Mouse (Mus musculus) left cerebral cortex, postnatal 10 days (tissue): ENCODE results near the gene Rnf207. TPM values are rescaled to one million over a fixed set of nuclear protein-coding genes. Genes with fewer than 3 reads are reported as not detected.

ENCODE experiments used
- DNase-seq, 2 experiments: peaks; one replicate each; pipeline ENCODE4 v3.0.0; 2021 to 2022; ENCODE audit warnings: low spot score in 2 of 2, mixed read lengths in 1 of 2; ENCODE audit errors: extremely low spot score in 1 of 2
- intact Hi-C: fragments of 180-260 bp; cut with DNase I; formaldehyde crosslinking; loops from one replicate; pipeline ENCODE4 v1.15.1; 2025
- total RNA-seq, 2 experiments: library from RNA; stranded (reverse); gene quantifications; 2 replicates each; pipeline ENCODE4 v1.2.3; 2021

The Rnf207 gene
- total RNA-seq, 2 experiments from 2014 or later, result 1.1 to 4.5 TPM

DNA sequence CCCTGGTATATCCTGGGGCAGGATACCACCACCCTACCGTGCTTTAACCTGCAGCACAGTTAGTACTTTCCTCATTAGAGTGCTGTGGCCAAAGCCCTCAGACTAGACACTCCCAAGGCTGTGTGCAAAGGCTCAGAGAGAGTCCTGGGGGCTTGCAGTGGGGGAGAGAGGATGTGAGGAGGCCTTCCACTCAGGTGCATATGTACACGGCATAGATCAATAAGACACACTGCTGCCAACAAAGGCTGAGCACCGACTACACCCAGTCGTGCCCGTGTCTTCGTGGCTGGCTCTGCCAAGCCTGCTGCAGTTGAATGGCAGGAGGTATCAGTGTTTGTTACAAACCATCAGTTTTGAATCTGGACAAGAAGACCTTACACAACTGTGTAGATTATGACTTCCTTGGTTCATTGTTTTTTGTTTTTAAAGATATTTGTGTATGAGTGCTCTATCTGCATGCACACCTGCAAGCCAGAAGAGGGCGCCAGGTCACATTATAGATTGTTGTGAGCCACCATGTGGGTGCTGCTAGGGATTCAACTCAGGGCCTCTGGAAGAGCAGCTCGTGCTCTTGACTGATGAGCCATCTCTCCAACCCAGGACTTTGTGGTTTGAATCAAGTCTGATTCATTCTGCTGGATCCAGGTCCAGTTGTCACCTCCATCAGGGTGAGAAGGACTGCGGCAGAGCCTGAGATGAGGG is 53.8 kb downstream of the Rnf207 start:
- no peak for DNase-seq
- intact Hi-C loops, result no loop called here

DNA sequence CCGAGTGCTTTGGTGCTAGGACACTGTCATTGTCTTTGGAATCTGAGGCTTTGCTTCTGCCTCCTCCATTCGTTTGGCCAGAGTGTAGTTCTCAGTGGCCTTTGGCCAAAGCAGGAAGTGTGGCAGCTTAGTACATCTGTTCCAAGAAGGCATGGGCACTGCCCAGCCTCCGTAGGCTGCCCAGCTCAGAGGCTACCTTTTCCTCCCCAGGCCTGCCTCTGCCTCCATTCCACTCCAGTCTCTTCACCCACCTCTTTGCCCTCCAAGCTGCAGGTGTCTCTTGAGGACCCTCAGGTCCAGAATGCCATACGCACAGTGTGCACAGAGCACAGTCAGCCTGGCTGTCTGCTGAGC is 54.6 kb downstream of the Rnf207 start:
- intact Hi-C loops, result no loop called here
- DNase-seq, result no peak

GRCm38 (mm10) chr4:152263512-152264176 is 55.1 kb downstream of the Rnf207 start:
- DNase-seq, result no peak
- intact Hi-C loops, result no loop called here

DNA sequence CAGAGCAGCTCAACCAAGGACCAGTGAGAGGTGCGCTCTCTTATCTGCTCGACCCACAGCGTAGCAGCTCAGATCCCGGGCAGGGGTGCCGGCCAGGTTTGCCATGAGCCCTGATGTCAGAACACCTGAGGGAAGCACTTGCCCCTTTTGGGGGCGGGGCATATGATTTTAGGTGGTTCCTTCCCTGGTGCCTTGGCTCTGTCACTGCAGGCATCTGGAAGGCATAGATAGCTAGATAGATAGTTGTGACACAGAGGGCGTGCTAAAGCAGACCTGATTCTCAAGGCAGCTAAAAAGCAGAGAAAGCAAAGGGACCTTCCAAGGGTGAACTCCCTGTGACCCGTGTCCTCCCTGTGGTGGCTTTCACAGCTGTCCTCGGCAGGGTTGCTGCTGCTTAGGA is 55.7 kb downstream of the Rnf207 start:
- DNase-seq, result no peak
- intact Hi-C loops, result no loop called here

- no peak for DNase-seq
These were observed 56.6 kb downstream of the Rnf207 start for GRCm38 (mm10) chr4:152262187-152262586.

DNA sequence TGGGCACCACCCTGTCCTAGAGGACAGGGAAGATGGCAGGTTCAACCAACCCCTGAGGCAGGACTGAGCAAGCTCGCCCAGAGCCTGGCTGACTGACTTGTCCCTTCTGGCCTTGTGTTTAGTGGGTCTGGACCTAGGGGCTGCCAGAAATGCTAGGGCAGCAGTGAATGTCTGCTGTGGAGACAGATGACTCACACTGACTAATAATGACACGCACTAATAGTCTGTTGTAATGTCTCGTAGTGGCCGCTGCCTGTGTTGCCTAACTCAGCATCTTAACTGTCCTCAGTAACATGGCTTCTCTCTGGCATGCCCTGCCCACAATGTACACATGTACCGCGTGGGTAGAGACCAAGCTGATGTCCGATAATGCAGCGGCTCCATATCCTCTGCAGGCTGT is 58.3 kb downstream of the Rnf207 start:
- intact Hi-C loops, result no loop called here
- no peak for DNase-seq

More at GRCm38 (mm10) chr4:152262187-152262586, 56.6 kb downstream of the Rnf207 start:
- intact Hi-C loops, result no loop called here

GRCm38 (mm10) chr4:152257070-152257469 is 61.7 kb downstream of the Rnf207 start:
- DNase-seq, result peak; percentile 79 to 86
- intact Hi-C loops, result no loop called here

Other genes starting within 250 kb of the Rnf207 start
- 10 to 100 TPM; 43.3 to 46.9 TPM for gene Plekhg5, start 246.5 kb downstream of the Rnf207 start, total RNA-seq
- gene Tnfrsf25, start 203.1 kb downstream of the Rnf207 start, total RNA-seq, result 1 to 10 TPM; 3.9 to 4.7 TPM
- gene Espn, start 166.6 kb downstream of the Rnf207 start, total RNA-seq, result under 1 TPM; 0.32 to 0.41 TPM
- gene Hes2, start 160.1 kb downstream of the Rnf207 start, total RNA-seq, result not detected
- gene Acot7, start 140.9 kb downstream of the Rnf207 start, total RNA-seq, result 100 to 1,000 TPM; 415 to 420 TPM
- gene Gpr153, start 44.8 kb downstream of the Rnf207 start, total RNA-seq, result 10 to 100 TPM; 32.9 to 35.7 TPM
- not detected for gene Hes3, start 27.3 kb downstream of the Rnf207 start, total RNA-seq
- gene Icmt, start 21.8 kb downstream of the Rnf207 start, total RNA-seq, result 10 to 100 TPM; 31.7 to 32.3 TPM
- 100 to 1,000 TPM; 224 to 239 TPM for gene Rpl22, start 6.7 kb upstream of the Rnf207 start, total RNA-seq
- gene Chd5, start 19.7 kb upstream of the Rnf207 start, total RNA-seq, result 100 to 1,000 TPM; 176 to 179 TPM
- gene Nphp4, start 157.7 kb upstream of the Rnf207 start, total RNA-seq, result 10 to 100 TPM; 14.6 to 15.1 TPM
- 100 to 1,000 TPM; 123 to 134 TPM for gene Kcnab2, start 158.9 kb upstream of the Rnf207 start, total RNA-seq